Mouse (Mus musculus): Measurements from ENCODE around the gene Gimap8.

GRCm38 (mm10) chr6:48700251-48701075, 53.4 kb downstream of the Gimap8 start:
- no peak for TF ChIP-seq CTCF (conservative IDR thresholded peaks at IDR 0.05; ENCODE audit: low read length)
- TF ChIP-seq POU5F1 (IDR thresholded peaks at IDR 0.05; ENCODE audit: borderline replicate concordance, low read length) = no peak
